Mouse (Mus musculus): ENCODE measurements around the gene Abat.
A peak's percentile ranks its signal among the peaks of the same experiment; 100 is the strongest.

Abat gene

GRCm38 (mm10) chr16:8620315-8621115, 107.3 kb downstream of the Abat start:
- no peak for DNase-seq (ENCODE audit: low read depth in 1 of 2, low spot score in 2 of 2)

GRCm38 (mm10) chr16:8630419-8630818, 117.2 kb downstream of the Abat start:
- no peak for DNase-seq (ENCODE audit: low read depth in 1 of 2, low spot score in 2 of 2)

- DNase-seq (ENCODE audit: low read depth in 1 of 2, low spot score in 2 of 2): no peak
Measured at GRCm38 (mm10) chr16:8631428-8631827, 118.2 kb downstream of the Abat start.

GRCm38 (mm10) chr16:8636867-8637216, 123.6 kb downstream of the Abat start:
- DNase-seq (ENCODE audit: low read depth in 1 of 2, low spot score in 2 of 2): no peak

GRCm38 (mm10) chr16:8637217-8638051, 124.2 kb downstream of the Abat start, which contains the start of the genes Pmm2 and Tmem186:
Gene Pmm2, plus strand, starts transcription at chr16:8637674.
Gene Tmem186, minus strand, starts transcription at chr16:8637712.
- DNase-seq (ENCODE audit: low read depth in 1 of 2, low spot score in 2 of 2): peak; percentile 33 to 61

GRCm38 (mm10) chr16:8638131-8638530, 124.9 kb downstream of the Abat start:
- DNase-seq (ENCODE audit: low read depth in 1 of 2, low spot score in 2 of 2): no peak

GRCm38 (mm10) chr16:8639466-8640191, 126.4 kb downstream of the Abat start:
- DNase-seq (ENCODE audit: low read depth in 1 of 2, low spot score in 2 of 2): no peak

GRCm38 (mm10) chr16:8643855-8644254, 130.6 kb downstream of the Abat start:
- DNase-seq (ENCODE audit: low read depth in 1 of 2, low spot score in 2 of 2): no peak

GRCm38 (mm10) chr16:8645546-8645945, 132.3 kb downstream of the Abat start:
- no peak for DNase-seq (ENCODE audit: low read depth in 1 of 2, low spot score in 2 of 2)

GRCm38 (mm10) chr16:8650007-8650406, 136.8 kb downstream of the Abat start:
- DNase-seq (ENCODE audit: low read depth in 1 of 2, low spot score in 2 of 2): no peak

GRCm38 (mm10) chr16:8655108-8655507, 141.9 kb downstream of the Abat start:
- DNase-seq (ENCODE audit: low read depth in 1 of 2, low spot score in 2 of 2): no peak

GRCm38 (mm10) chr16:8655599-8655998, 142.4 kb downstream of the Abat start:
- no peak for DNase-seq (ENCODE audit: low read depth in 1 of 2, low spot score in 2 of 2)

GRCm38 (mm10) chr16:8656256-8656655, 143.0 kb downstream of the Abat start:
- DNase-seq (ENCODE audit: low read depth in 1 of 2, low spot score in 2 of 2): no peak

GRCm38 (mm10) chr16:8658349-8658748, 145.1 kb downstream of the Abat start:
- no peak for DNase-seq (ENCODE audit: low read depth in 1 of 2, low spot score in 2 of 2)

GRCm38 (mm10) chr16:8658764-8659163, 145.5 kb downstream of the Abat start:
- no peak for DNase-seq (ENCODE audit: low read depth in 1 of 2, low spot score in 2 of 2)

GRCm38 (mm10) chr16:8663022-8663421, 149.8 kb downstream of the Abat start:
- DNase-seq (ENCODE audit: low read depth in 1 of 2, low spot score in 2 of 2): no peak

- DNase-seq (ENCODE audit: low read depth in 1 of 2, low spot score in 2 of 2): no peak
Measured at GRCm38 (mm10) chr16:8663606-8664539, 150.6 kb downstream of the Abat start.

GRCm38 (mm10) chr16:8665367-8665766, 152.1 kb downstream of the Abat start:
- DNase-seq (ENCODE audit: low read depth in 1 of 2, low spot score in 2 of 2): no peak

- DNase-seq (ENCODE audit: low read depth in 1 of 2, low spot score in 2 of 2): no peak
Measured at GRCm38 (mm10) chr16:8666452-8666851, 153.2 kb downstream of the Abat start.

GRCm38 (mm10) chr16:8667261-8667660, 154.0 kb downstream of the Abat start:
- peak in 1 of 2 experiments; percentile 33 for DNase-seq (ENCODE audit: low read depth in 1 of 2, low spot score in 2 of 2)

All from monocyte, adult 2 months (primary cell).